Mouse (Mus musculus): Measurements from ENCODE around the gene Mettl17. TPM values are rescaled to one million over a fixed set of nuclear protein-coding genes. Genes with fewer than 3 reads are reported as not detected.
"Not testable (repeated sequence)": the region's sequence is repeated elsewhere in the genome, so short reads cannot be mapped to it uniquely, and the experiment has no call there.

The Mettl17 gene
- polyA plus RNA-seq, 1 experiment: 6.2 TPM

- Histone ChIP-seq H3K36me3 (replicated peaks; ENCODE audit: low read length) (no peaks in the 10 kb centered on the region), H3K4me3 (replicated peaks) (no peak overlapping the region), H3K4me1 (no peaks in the 10 kb centered on the region), H3K9me3 (no peaks in the 10 kb centered on the region), H3K27me3 (replicated peaks) (peaks cover 44% of the 10 kb centered on the region)
- no peak for TF ChIP-seq FLI1 (IDR thresholded peaks at IDR 0.05; ENCODE audit: low read length)
- no peak for TF ChIP-seq GATA1 (IDR thresholded peaks at IDR 0.05; ENCODE audit: borderline replicate concordance, low read length)
Observed at GRCm38 (mm10) chr14:51923492-51923891, 38.9 kb downstream of the Mettl17 start.

GRCm38 (mm10) chr14:51926930-51927329 is 42.3 kb downstream of the Mettl17 start:
- not testable (repeated sequence) for H3K4me3 ChIP-seq (replicated peaks); H3K36me3 ChIP-seq (replicated peaks; ENCODE audit: low read length); H3K9me3 ChIP-seq
- Histone ChIP-seq H3K4me1 (peaks cover 14% of the 10 kb centered on the region), H3K27me3 (replicated peaks) (peaks cover 35% of the 10 kb centered on the region)

- H3K36me3 ChIP-seq (replicated peaks; ENCODE audit: low read length): no peaks in the 10 kb centered on the region
- peaks cover 14% of the 10 kb centered on the region for H3K4me1 ChIP-seq
- H3K9me3 ChIP-seq: peaks cover 5% of the 10 kb centered on the region; the same call in 1 of the 2 replicates
- no peak for TF ChIP-seq GATA1 (IDR thresholded peaks at IDR 0.05; ENCODE audit: borderline replicate concordance, low read length)
- TF ChIP-seq FLI1 (IDR thresholded peaks at IDR 0.05; ENCODE audit: low read length): no peak
- peak overlapping the region; percentile 62 for H3K4me3 ChIP-seq (replicated peaks)
- peaks cover 20% of the 10 kb centered on the region for H3K27me3 ChIP-seq (replicated peaks)
Observed at GRCm38 (mm10) chr14:51929309-51929943, 44.8 kb downstream of the Mettl17 start.

GRCm38 (mm10) chr14:51929968-51930367 is 45.3 kb downstream of the Mettl17 start:
- TF ChIP-seq FLI1 (IDR thresholded peaks at IDR 0.05; ENCODE audit: low read length): no peak
- TF ChIP-seq GATA1 (IDR thresholded peaks at IDR 0.05; ENCODE audit: borderline replicate concordance, low read length): no peak
- H3K9me3 ChIP-seq: peaks cover 9% of the 10 kb centered on the region; the same call in 1 of the 2 replicates
- peak overlapping the region; percentile 85 for H3K4me3 ChIP-seq (replicated peaks)
- H3K4me1 ChIP-seq: peaks cover 14% of the 10 kb centered on the region
- no peaks in the 10 kb centered on the region for H3K36me3 ChIP-seq (replicated peaks; ENCODE audit: low read length)
- H3K27me3 ChIP-seq (replicated peaks): peaks cover 18% of the 10 kb centered on the region

- Histone ChIP-seq H3K9me3 (peaks cover 10% of the 10 kb centered on the region; the same call in 1 of the 2 replicates), H3K4me1 (peaks cover 14% of the 10 kb centered on the region), H3K27me3 (replicated peaks) (peaks cover 12% of the 10 kb centered on the region), H3K36me3 (replicated peaks; ENCODE audit: low read length) (no peaks in the 10 kb centered on the region), H3K4me3 (replicated peaks) (peak overlapping the region; percentile 10)
- no peak for TF ChIP-seq FLI1 (IDR thresholded peaks at IDR 0.05; ENCODE audit: low read length)
- no peak for TF ChIP-seq GATA1 (IDR thresholded peaks at IDR 0.05; ENCODE audit: borderline replicate concordance, low read length)
Observed at GRCm38 (mm10) chr14:51930824-51931223, 46.2 kb downstream of the Mettl17 start.

GRCm38 (mm10) chr14:51932092-51933020 is 47.7 kb downstream of the Mettl17 start:
- TF ChIP-seq FLI1 (IDR thresholded peaks at IDR 0.05; ENCODE audit: low read length): no peak
- TF ChIP-seq GATA1 (IDR thresholded peaks at IDR 0.05; ENCODE audit: borderline replicate concordance, low read length): no peak
- no peaks in the 10 kb centered on the region for H3K36me3 ChIP-seq (replicated peaks; ENCODE audit: low read length)
- peaks cover 17% of the 10 kb centered on the region for H3K9me3 ChIP-seq
- H3K4me1 ChIP-seq: peaks cover 14% of the 10 kb centered on the region
- peaks cover 11% of the 10 kb centered on the region for H3K27me3 ChIP-seq (replicated peaks)
- H3K4me3 ChIP-seq (replicated peaks): no peak overlapping the region

GRCm38 (mm10) chr14:51939005-51939404 is 54.4 kb downstream of the Mettl17 start:
- TF ChIP-seq FLI1 (IDR thresholded peaks at IDR 0.05; ENCODE audit: low read length): no peak
- TF ChIP-seq GATA1 (IDR thresholded peaks at IDR 0.05; ENCODE audit: borderline replicate concordance, low read length): no peak
- H3K4me1 ChIP-seq: peaks cover 10% of the 10 kb centered on the region
- H3K4me3 ChIP-seq (replicated peaks): no peak overlapping the region
- peaks cover 30% of the 10 kb centered on the region for H3K9me3 ChIP-seq
- no peaks in the 10 kb centered on the region for H3K36me3 ChIP-seq (replicated peaks; ENCODE audit: low read length)
- peaks cover 1% of the 10 kb centered on the region for H3K27me3 ChIP-seq (replicated peaks)

- no peaks in the 10 kb centered on the region for H3K36me3 ChIP-seq (replicated peaks; ENCODE audit: low read length)
- TF ChIP-seq GATA1 (IDR thresholded peaks at IDR 0.05; ENCODE audit: borderline replicate concordance, low read length) (no peak), FLI1 (IDR thresholded peaks at IDR 0.05; ENCODE audit: low read length) (no peak)
- H3K9me3 ChIP-seq: peaks cover 21% of the 10 kb centered on the region
- peaks cover 10% of the 10 kb centered on the region for H3K4me1 ChIP-seq
- no peak overlapping the region for H3K4me3 ChIP-seq (replicated peaks)
- H3K27me3 ChIP-seq (replicated peaks): peaks cover 1% of the 10 kb centered on the region
Observed at GRCm38 (mm10) chr14:51940944-51941560, 56.4 kb downstream of the Mettl17 start.

- H3K27me3 ChIP-seq (replicated peaks): peaks cover 1% of the 10 kb centered on the region
- peaks cover 17% of the 10 kb centered on the region for H3K9me3 ChIP-seq
- H3K36me3 ChIP-seq (replicated peaks; ENCODE audit: low read length): no peaks in the 10 kb centered on the region
- no peak overlapping the region for H3K4me3 ChIP-seq (replicated peaks)
- TF ChIP-seq GATA1 (IDR thresholded peaks at IDR 0.05; ENCODE audit: borderline replicate concordance, low read length) (no peak), FLI1 (IDR thresholded peaks at IDR 0.05; ENCODE audit: low read length) (no peak)
- peaks cover 10% of the 10 kb centered on the region for H3K4me1 ChIP-seq
Observed at GRCm38 (mm10) chr14:51941577-51941976, 56.9 kb downstream of the Mettl17 start.
